21 mouse cellular contexts compared by ENCODE assay signal in the genomic region with DNA sequence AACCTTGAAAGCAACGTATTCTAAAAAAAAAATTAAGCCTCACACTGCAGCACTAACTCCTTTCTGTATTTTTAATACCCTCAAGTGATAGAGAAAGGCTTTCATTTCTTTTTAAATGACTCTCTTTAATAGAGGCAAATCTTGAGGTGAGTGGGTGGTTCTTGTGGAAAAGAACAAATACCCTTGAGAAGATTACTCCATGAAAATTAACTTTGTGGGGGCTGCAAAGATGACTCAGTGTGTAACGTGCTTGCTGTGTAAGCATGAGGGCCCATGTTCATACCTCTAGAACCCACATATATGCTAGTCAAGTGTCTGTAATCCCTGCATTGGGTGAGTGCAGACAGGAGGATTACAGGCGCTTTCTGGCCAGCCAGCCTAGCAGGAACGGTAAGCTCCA. TPM values are rescaled to one million over a fixed set of nuclear protein-coding genes. Genes with fewer than 3 reads are reported as not detected.
"Had no signal": no experiment of that assay in that cellular context is flagged by ENCODE, and none has a peak within 500 bp of the region (broad histone marks: within the 10 kb centered on the region; RNA-seq: fewer than 3 reads in every experiment).

No protein-coding gene starts in this region.

- H3K4me3 ChIP-seq: left cerebral cortex, adult 2 months; limb, embryonic 12.5 days; liver, embryonic 13.5 days; lung, embryonic 15.5 days; megakaryocyte, embryonic 14.5 days; midbrain, embryonic 15.5 days; neural tube, embryonic 12.5 days had no signal

- ATAC-seq: hindbrain, embryonic 16.5 days; liver, postnatal 0 days; midbrain, embryonic 15.5 days had no signal

- DNase-seq: kidney, adult 11 months; kidney, adult 9 months; kidney, postnatal 36 days; liver; liver, embryonic 13.5 days; liver, postnatal 0 days; retina, postnatal 1 day; spleen, adult 18-20 months; thymus, adult 2 months; thymus, postnatal 25 days had no signal

- H3K27ac ChIP-seq: kidney, postnatal 0 days; left cerebral cortex, adult 2 months; limb, embryonic 12.5 days; liver, embryonic 13.5 days; lung, embryonic 15.5 days; macrophage; midbrain, embryonic 15.5 days; neural tube, embryonic 12.5 days had no signal

RNA-seq across cellular contexts. Expression of a gene that starts 49.3 kb away (rescaled TPM):
- total RNA-seq: monocyte, adult 5-6 weeks; neutrophil, adult 5-6 weeks had no signal
- polyA plus RNA-seq: macrophage had no signal
